Mouse (Mus musculus) forebrain, embryonic 14.5 days (tissue): ENCODE data around the gene Sh3pxd2a. TPM values are rescaled to one million over a fixed set of nuclear protein-coding genes. Genes with fewer than 3 reads are reported as not detected.

ENCODE experiments used
- ATAC-seq: fragments of 200-750 bp; cut with Nextera tagmentation; 2 replicates; pipeline ENCODE4 v1.8.0; 2017; ENCODE audit warnings: mild to moderate bottlenecking, moderate library complexity
- DNase-seq: peaks from one replicate; pipeline ENCODE4 v3.0.0-alpha.2; 2015; ENCODE audit warnings: low spot score
- H3K27ac ChIP-seq: fragments of 300-500 bp; sonication (generic); 2 replicates; pipeline ENCODE4 v1.5.1; 2014; ENCODE audit warnings: low read depth, mild to moderate bottlenecking, control low read depth, low read length, moderate library complexity
- H3K27me3 ChIP-seq: fragments of 300-500 bp; sonication (generic); replicated peaks from 2 replicates; pipeline ENCODE4 v1.6.1; 2014; ENCODE audit warnings: low read length, control low read depth, mixed read lengths; ENCODE audit not compliant: control insufficient read depth, insufficient read depth
- H3K36me3 ChIP-seq: fragments of 300-500 bp; sonication (generic); 2 replicates; pipeline ENCODE4 v1.6.1; 2014; ENCODE audit warnings: low read length, control low read depth; ENCODE audit not compliant: control insufficient read depth, insufficient read depth
- H3K4me1 ChIP-seq: fragments of 300-500 bp; sonication (generic); 2 replicates; pipeline ENCODE4 v1.6.1; 2014; ENCODE audit warnings: antibody characterized with exemption, low read length, control low read depth; ENCODE audit not compliant: control insufficient read depth, insufficient read depth
- H3K4me2 ChIP-seq: fragments of 300-500 bp; sonication (generic); 2 replicates; pipeline ENCODE4 v1.6.1; 2014; ENCODE audit warnings: mild to moderate bottlenecking, control low read depth, low read length
- H3K4me3 ChIP-seq: fragments of 300-500 bp; sonication (generic); 2 replicates; pipeline ENCODE4 v1.5.1; 2014; ENCODE audit warnings: low read depth, low read length, control low read depth
- H3K9ac ChIP-seq: fragments of 300-500 bp; sonication (generic); 2 replicates; pipeline ENCODE4 v1.6.1; 2014; ENCODE audit warnings: mild to moderate bottlenecking, low read length, control low read depth, moderate library complexity
- H3K9me3 ChIP-seq: fragments of 300-500 bp; sonication (generic); replicated peaks from 2 replicates; pipeline ENCODE4 v1.6.1; 2016; ENCODE audit warnings: low read length, control low read depth, mixed read lengths; ENCODE audit not compliant: control insufficient read depth
- WGBS: fragments of 180-500 bp; shearing (Covaris S2); extraction: QIAGEN DNeasy Blood & Tissue Kit; methylation state at CpG from one replicate; pipeline ENCODE4 v1.1.7; 2014; 5-methylcytosine and 5-hydroxymethylcytosine counted together
- polyA plus RNA-seq: library from polyadenylated mRNA; unstranded; fragments of >200 nt; fragmentation: Nextera tagmentation; extraction: Ambion mirVana; gene quantifications from 2 replicates; pipeline ENCODE4 v1.2.1, GENCODE M21; 2014

The Sh3pxd2a gene
- polyA plus RNA-seq, 1 experiment from 2014 or later: 3.4 TPM

GRCm38 (mm10) chr19:47429245-47429644 lies 35.0 kb downstream of the Sh3pxd2a start:
- Histone ChIP-seq H3K36me3 (no peaks in the 10 kb centered on the region), H3K4me3 (no peak overlapping the region), H3K4me1 (peaks cover 3% of the 10 kb centered on the region; the same call in 1 of the 2 replicates), H3K4me2 (no peak overlapping the region), H3K27me3 (no peaks in the 10 kb centered on the region), H3K27ac (no peak overlapping the region), H3K9me3 (no peaks in the 10 kb centered on the region), H3K9ac (no peak overlapping the region)
- no peak for DNase-seq
- no peak for ATAC-seq
- WGBS: 72% methylated on average over 3 of the region's 3 CpGs

GRCm38 (mm10) chr19:47428794-47429193 lies 35.4 kb downstream of the Sh3pxd2a start:
- ATAC-seq: no peak

GRCm38 (mm10) chr19:47427841-47428789 lies 36.1 kb downstream of the Sh3pxd2a start:
- no peaks in the 10 kb centered on the region for H3K27me3 ChIP-seq
- ATAC-seq (no peak), DNase-seq (no peak)
- no peak overlapping the region for H3K4me3 ChIP-seq
- no peak overlapping the region for H3K27ac ChIP-seq
- H3K36me3 ChIP-seq: no peaks in the 10 kb centered on the region
- no peaks in the 10 kb centered on the region for H3K9me3 ChIP-seq
- WGBS: 51% methylated on average over 13 of the region's 13 CpGs
- no peak overlapping the region for H3K4me2 ChIP-seq
- no peak overlapping the region for H3K9ac ChIP-seq
- peaks cover 3% of the 10 kb centered on the region; the same call in 1 of the 2 replicates for H3K4me1 ChIP-seq

More at GRCm38 (mm10) chr19:47428794-47429193, 35.4 kb downstream of the Sh3pxd2a start:
- 84% methylated on average over 7 of the region's 7 CpGs for WGBS
- no peaks in the 10 kb centered on the region for H3K27me3 ChIP-seq
- H3K9ac ChIP-seq: no peak overlapping the region
- no peak overlapping the region for H3K4me3 ChIP-seq
- peaks cover 3% of the 10 kb centered on the region; the same call in 1 of the 2 replicates for H3K4me1 ChIP-seq
- H3K4me2 ChIP-seq: no peak overlapping the region
- H3K9me3 ChIP-seq: no peaks in the 10 kb centered on the region
- no peaks in the 10 kb centered on the region for H3K36me3 ChIP-seq
- H3K27ac ChIP-seq: no peak overlapping the region
- no peak for DNase-seq

- no peaks in the 10 kb centered on the region for H3K9me3 ChIP-seq
- 90% methylated on average over 7 of the region's 7 CpGs for WGBS
- ATAC-seq: no peak
- H3K9ac ChIP-seq: no peak overlapping the region
- H3K4me2 ChIP-seq: no peak overlapping the region
- no peaks in the 10 kb centered on the region for H3K4me1 ChIP-seq
- H3K27me3 ChIP-seq: no peaks in the 10 kb centered on the region
- no peaks in the 10 kb centered on the region for H3K36me3 ChIP-seq
- no peak for DNase-seq
- H3K27ac ChIP-seq: no peak overlapping the region
- H3K4me3 ChIP-seq: no peak overlapping the region
Measured at GRCm38 (mm10) chr19:47423632-47424031, 40.6 kb downstream of the Sh3pxd2a start.

GRCm38 (mm10) chr19:47421128-47421898 lies 42.9 kb downstream of the Sh3pxd2a start:
- Histone ChIP-seq H3K4me3 (no peak overlapping the region), H3K4me2 (no peak overlapping the region), H3K9ac (no peak overlapping the region), H3K36me3 (no peaks in the 10 kb centered on the region), H3K9me3 (no peaks in the 10 kb centered on the region), H3K4me1 (no peaks in the 10 kb centered on the region), H3K27ac (no peak overlapping the region), H3K27me3 (no peaks in the 10 kb centered on the region)
- DNase-seq (peak; percentile 47), ATAC-seq (no peak)
- WGBS: 71% methylated on average over 14 of the region's 14 CpGs

GRCm38 (mm10) chr19:47420539-47420938 lies 43.7 kb downstream of the Sh3pxd2a start:
- H3K27me3 ChIP-seq: no peaks in the 10 kb centered on the region
- no peaks in the 10 kb centered on the region for H3K36me3 ChIP-seq
- no peaks in the 10 kb centered on the region for H3K9me3 ChIP-seq
- no peak overlapping the region for H3K4me2 ChIP-seq
- DNase-seq (peak; percentile 31), ATAC-seq (no peak)
- no peak overlapping the region for H3K9ac ChIP-seq
- H3K4me3 ChIP-seq: no peak overlapping the region
- WGBS: 82% methylated on average over 11 of the region's 11 CpGs
- no peaks in the 10 kb centered on the region for H3K4me1 ChIP-seq
- no peak overlapping the region for H3K27ac ChIP-seq

- Histone ChIP-seq H3K4me1 (no peaks in the 10 kb centered on the region; the same call in 1 of the 2 replicates), H3K4me3 (no peak overlapping the region), H3K9me3 (no peaks in the 10 kb centered on the region), H3K27me3 (no peaks in the 10 kb centered on the region), H3K9ac (no peak overlapping the region), H3K36me3 (no peaks in the 10 kb centered on the region), H3K4me2 (no peak overlapping the region), H3K27ac (no peak overlapping the region)
- 75% methylated on average over 8 of the region's 8 CpGs for WGBS
- DNase-seq (no peak), ATAC-seq (no peak)
Measured at GRCm38 (mm10) chr19:47419208-47419607, 45.0 kb downstream of the Sh3pxd2a start.

GRCm38 (mm10) chr19:47416161-47416560 lies 48.0 kb downstream of the Sh3pxd2a start:
- WGBS: 88% methylated on average over 12 of the region's 12 CpGs
- no peak for DNase-seq
- no peak overlapping the region for H3K4me2 ChIP-seq

More at GRCm38 (mm10) chr19:47416161-47416560, 48.0 kb downstream of the Sh3pxd2a start:
- no peak for ATAC-seq
- H3K4me3 ChIP-seq: no peak overlapping the region
- no peak overlapping the region for H3K27ac ChIP-seq
- H3K27me3 ChIP-seq: no peaks in the 10 kb centered on the region
- H3K4me1 ChIP-seq: no peaks in the 10 kb centered on the region; the same call in 1 of the 2 replicates
- no peaks in the 10 kb centered on the region for H3K36me3 ChIP-seq
- H3K9me3 ChIP-seq: no peaks in the 10 kb centered on the region
- H3K9ac ChIP-seq: no peak overlapping the region
